Mouse (Mus musculus) CD4-positive, CD25-positive, alpha-beta regulatory T cell, adult 9 weeks (primary cell): ENCODE measurements around the gene Mfsd4b3. TPM values are rescaled to one million over a fixed set of nuclear protein-coding genes. Genes with fewer than 3 reads are reported as not detected.

ENCODE experiments used
- polyA plus RNA-seq: library from polyadenylated mRNA; unstranded; fragments of 100-300 nt; shearing (Covaris generic); gene quantifications from one replicate; pipeline ENCODE4 v1.2.1, GENCODE M21; 2017

Gene Mfsd4b3
- polyA plus RNA-seq: not detected

GRCm38 (mm10) chr10:39959761-39960440, at the start of gene Mfsd4b3:
Gene Mfsd4b3 (minus strand): TSS chr10:39960153.

GRCm38 (mm10) chr10:39986466-39986865, 26.5 kb upstream of the Mfsd4b3 start, which contains the start of gene Mfsd4b5:
Gene Mfsd4b5 (minus strand): TSS chr10:39986646.

GRCm38 (mm10) chr10:39926616-39927139, 33.3 kb downstream of the Mfsd4b3 start, which contains the start of gene Mfsd4b2:
Gene Mfsd4b2 (minus strand): TSS chr10:39926923.

GRCm38 (mm10) chr10:39898874-39899371, 61.0 kb downstream of the Mfsd4b3 start, which contains the start of gene Mfsd4b4:
Gene Mfsd4b4 (minus strand): TSS chr10:39899238.

Other genes with a start within 250 kb of the Mfsd4b3 start
- gene Rev3l, start 228.0 kb downstream of the Mfsd4b3 start, polyA plus RNA-seq: 13.7 TPM
- 3.4 TPM for gene Mfsd4b4, start 60.9 kb downstream of the Mfsd4b3 start, polyA plus RNA-seq
- not detected for gene Mfsd4b2, start 33.2 kb downstream of the Mfsd4b3 start, polyA plus RNA-seq
- gene Mfsd4b5, start 26.5 kb upstream of the Mfsd4b3 start, polyA plus RNA-seq: 0.46 TPM
- gene Mfsd4b1, start 65.1 kb upstream of the Mfsd4b3 start, polyA plus RNA-seq: not detected
- 1.1 TPM for gene Slc16a10, start 182.1 kb upstream of the Mfsd4b3 start, polyA plus RNA-seq